Mouse (Mus musculus) lung, adult 2 months (tissue): ENCODE results near the gene Thada.

ENCODE experiments used
- CTCF ChIP-seq: fragments of 200-500 bp; IDR thresholded peaks from 2 replicates; pipeline ENCODE4 v1.5.1; 2011; ENCODE audit warnings: mild to moderate bottlenecking, low read length, control low read depth; ENCODE audit not compliant: insufficient read depth
- POLR2A ChIP-seq: fragments of 200-500 bp; IDR thresholded peaks from 2 replicates; pipeline ENCODE4 v1.6.1; 2011; ENCODE audit warnings: low read depth, mild to moderate bottlenecking, control low read depth, low read length, borderline replicate concordance; ENCODE audit errors: extremely low read depth

DNA sequence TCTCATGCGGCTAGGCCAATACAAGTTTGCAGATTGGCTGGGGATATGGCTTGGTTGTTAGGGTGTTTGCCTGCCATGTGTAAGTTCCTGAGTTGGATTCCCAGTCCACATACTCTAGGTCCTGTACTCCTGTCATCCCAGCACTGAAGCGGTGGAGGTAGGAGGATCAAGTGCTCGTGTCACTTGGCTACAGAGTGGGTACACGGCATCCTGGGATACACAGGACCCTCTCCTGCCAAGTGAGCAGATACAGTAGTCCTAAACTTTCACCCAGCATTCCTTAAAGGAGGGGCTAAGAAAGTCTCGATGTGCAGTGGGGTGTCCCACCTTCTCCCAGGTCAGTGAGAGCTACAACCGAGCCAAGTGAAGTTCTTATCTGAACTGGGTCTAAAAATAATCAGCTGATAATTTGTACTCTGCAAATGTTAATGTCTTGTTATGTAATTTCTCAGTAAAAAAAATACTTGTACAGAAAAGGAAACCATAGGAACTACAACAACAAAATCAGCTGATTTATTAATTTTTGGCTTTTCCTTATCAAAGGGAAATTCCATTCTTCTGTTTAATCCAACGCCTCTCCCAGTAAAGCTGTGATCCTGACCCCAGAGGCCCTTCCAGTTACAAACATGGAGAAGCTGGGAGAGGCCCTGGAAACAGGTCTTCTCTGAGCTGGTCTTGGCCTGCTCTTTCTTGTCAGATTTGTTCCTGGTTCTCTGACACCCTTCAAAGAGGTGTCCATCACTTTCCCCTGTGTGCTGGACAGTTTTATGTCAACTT is 229.0 kb downstream of the Thada start:
- TF ChIP-seq CTCF: no peak
- no peak for TF ChIP-seq POLR2A
